Mouse (Mus musculus) MEL (cell line): ENCODE data around the gene Acadm. TPM values are rescaled to one million over a fixed set of nuclear protein-coding genes. Genes with fewer than 3 reads are reported as not detected.

Experiments used
- DNase-seq: peaks from one replicate; pipeline ENCODE4 v3.0.0; 2011; ENCODE audit warnings: low read depth, low spot score
- H3K27ac ChIP-seq: 2 replicates; pipeline ENCODE4 v1.5.1; 2012; ENCODE audit warnings: low read depth, mild to moderate bottlenecking, control low read depth, low read length, moderate library complexity; ENCODE audit not compliant: control insufficient read depth
- H3K27me3 ChIP-seq, 2 experiments: fragments of 150-350 bp in 1 of 2; sonication (generic) in 1 of 2; 2 replicates each; pipeline ENCODE4 v1.6.1; 2012; ENCODE audit warnings: low read length in 2 of 2, mild to moderate bottlenecking in 2 of 2, improper control_type of control experiment in 1 of 2, moderate library complexity in 1 of 2; ENCODE audit not compliant: insufficient read depth in 2 of 2, control insufficient read depth in 1 of 2
- H3K36me3 ChIP-seq, 2 experiments: 2 replicates each; pipeline ENCODE4 v1.6.1; 2012 to 2014; ENCODE audit warnings: low read length in 2 of 2, improper control_type of control experiment in 1 of 2, inconsistent platforms in 1 of 2, mild to moderate bottlenecking in 1 of 2; ENCODE audit not compliant: insufficient read depth in 2 of 2, control insufficient read depth in 1 of 2
- H3K4me1 ChIP-seq, 2 experiments: fragments of 150-350 bp in 1 of 2; sonication (generic) in 1 of 2; 2 replicates each; pipeline ENCODE4 v1.6.1; 2012; ENCODE audit warnings: low read length in 2 of 2, improper control_type of control experiment in 1 of 2, mild to moderate bottlenecking in 1 of 2; ENCODE audit not compliant: insufficient read depth in 2 of 2, control insufficient read depth in 1 of 2
- H3K4me3 ChIP-seq, 2 experiments: fragments of 150-350 bp in 1 of 2; sonication (generic) in 1 of 2; 2 replicates each; pipeline ENCODE4 v1.5.1; 2012; ENCODE audit warnings: low read depth in 2 of 2, low read length in 2 of 2, mild to moderate bottlenecking in 2 of 2, moderate library complexity in 2 of 2, control low read depth in 1 of 2, improper control_type of control experiment in 1 of 2; ENCODE audit not compliant: control insufficient read depth in 1 of 2, insufficient read depth in 1 of 2
- H3K79me2 ChIP-seq: 2 replicates; pipeline ENCODE4 v1.6.1; 2012; ENCODE audit warnings: mild to moderate bottlenecking, low read length, moderate library complexity; ENCODE audit not compliant: control insufficient read depth, poor library complexity, insufficient read depth
- H3K9ac ChIP-seq: 2 replicates; pipeline ENCODE4 v1.6.1; 2012; ENCODE audit warnings: low read depth, mild to moderate bottlenecking, control low read depth, low read length, moderate library complexity; ENCODE audit not compliant: control insufficient read depth, poor library complexity, severe bottlenecking
- H3K9me3 ChIP-seq: fragments of 150-350 bp; sonication (generic); replicated peaks from 2 replicates; pipeline ENCODE4 v1.6.1; 2012; ENCODE audit warnings: mild to moderate bottlenecking, low read length, improper control_type of control experiment, moderate library complexity; ENCODE audit not compliant: insufficient read depth
- BHLHE40 ChIP-seq: IDR thresholded peaks from 2 replicates; pipeline ENCODE4 v1.6.1; 2012; ENCODE audit warnings: low read depth, mild to moderate bottlenecking, inconsistent platforms, low read length, improper control_type of control experiment, borderline replicate concordance
- CHD1 ChIP-seq: IDR thresholded peaks from 2 replicates; pipeline ENCODE4 v1.6.1; 2012; ENCODE audit warnings: low read depth, mild to moderate bottlenecking, inconsistent platforms, low read length, improper control_type of control experiment
- CHD2 ChIP-seq: IDR thresholded peaks from 2 replicates; pipeline ENCODE4 v1.6.1; 2011; ENCODE audit warnings: low read length, improper control_type of control experiment
- E2F4 ChIP-seq: IDR thresholded peaks from 2 replicates; pipeline ENCODE4 v1.6.1; 2011; ENCODE audit warnings: low read depth, low read length, improper control_type of control experiment, borderline replicate concordance
- EP300 ChIP-seq, 2 experiments: IDR thresholded peaks; 2 replicates each; pipeline ENCODE4 v1.6.1; 2011; ENCODE audit warnings: improper control_type of control experiment in 2 of 2, low read length in 2 of 2, low read depth in 1 of 2, mild to moderate bottlenecking in 1 of 2
- ETS1 ChIP-seq: IDR thresholded peaks from 2 replicates; pipeline ENCODE4 v1.6.1; 2012; ENCODE audit warnings: low read depth, mild to moderate bottlenecking, inconsistent platforms, low read length, improper control_type of control experiment, moderate library complexity
- GABPA ChIP-seq: IDR thresholded peaks from 2 replicates; pipeline ENCODE4 v1.6.1; 2012; ENCODE audit warnings: low read depth, mild to moderate bottlenecking, inconsistent platforms, low read length, improper control_type of control experiment, moderate library complexity
- HCFC1 ChIP-seq: IDR thresholded peaks from 2 replicates; pipeline ENCODE4 v1.6.1; 2012; ENCODE audit warnings: low read depth, mild to moderate bottlenecking, inconsistent platforms, low read length, improper control_type of control experiment, moderate library complexity
- JUND ChIP-seq: IDR thresholded peaks from 2 replicates; pipeline ENCODE4 v1.6.1; 2011; ENCODE audit warnings: low read depth, mild to moderate bottlenecking, improper control_type of control experiment, low read length
- KAT2A ChIP-seq: conservative IDR thresholded peaks from 2 replicates; pipeline ENCODE4 v1.6.1; 2012; ENCODE audit warnings: low read depth, low read length, improper control_type of control experiment, inconsistent platforms
- MAFK ChIP-seq: IDR thresholded peaks from 2 replicates; pipeline ENCODE4 v1.6.1; 2011; ENCODE audit warnings: low read depth, mild to moderate bottlenecking, low read length, improper control_type of control experiment, borderline replicate concordance
- MAX ChIP-seq: IDR thresholded peaks from 2 replicates; pipeline ENCODE4 v1.6.1; 2011; ENCODE audit warnings: low read length, improper control_type of control experiment
- MAZ ChIP-seq: IDR thresholded peaks from 2 replicates; pipeline ENCODE4 v1.6.1; 2012; ENCODE audit warnings: low read depth, mild to moderate bottlenecking, inconsistent platforms, low read length, improper control_type of control experiment
- MXI1 ChIP-seq: IDR thresholded peaks from 2 replicates; pipeline ENCODE4 v1.6.1; 2011; ENCODE audit warnings: mild to moderate bottlenecking, low read depth, low read length, improper control_type of control experiment
- MYC ChIP-seq: IDR thresholded peaks from 2 replicates; pipeline ENCODE4 v1.6.1; 2011; ENCODE audit warnings: low read depth, mild to moderate bottlenecking, low read length, improper control_type of control experiment, moderate library complexity
- NELFE ChIP-seq: IDR thresholded peaks from 2 replicates; pipeline ENCODE4 v1.6.1; 2011; ENCODE audit warnings: low read depth, low read length, improper control_type of control experiment
- NRF1 ChIP-seq: IDR thresholded peaks from 2 replicates; pipeline ENCODE4 v1.6.1; 2014; ENCODE audit warnings: low read depth, mild to moderate bottlenecking, inconsistent platforms, low read length, improper control_type of control experiment, moderate library complexity; ENCODE audit not compliant: poor library complexity, insufficient read depth, severe bottlenecking
- POLR2A ChIP-seq, 2 experiments: IDR thresholded peaks; 2 replicates each; pipeline ENCODE4 v1.6.1; 2011 to 2012; ENCODE audit warnings: low read length in 2 of 2, mild to moderate bottlenecking in 2 of 2, control low read depth in 1 of 2, improper control_type of control experiment in 1 of 2, low read depth in 1 of 2, moderate library complexity in 1 of 2; ENCODE audit not compliant: control insufficient read depth in 1 of 2, insufficient read depth in 1 of 2, poor library complexity in 1 of 2
- POLR2AphosphoS2 ChIP-seq: IDR thresholded peaks from 2 replicates; pipeline ENCODE4 v1.6.1; 2011; ENCODE audit warnings: low read length, improper control_type of control experiment
- POLR2AphosphoS5 ChIP-seq: IDR thresholded peaks from 2 replicates; pipeline ENCODE4 v1.6.1; 2012; ENCODE audit warnings: low read depth, borderline replicate concordance, mild to moderate bottlenecking, inconsistent platforms, low read length, moderate library complexity, mixed read lengths
- RAD21 ChIP-seq: IDR thresholded peaks from 2 replicates; pipeline ENCODE4 v1.6.1; 2011; ENCODE audit warnings: mild to moderate bottlenecking, low read depth, low read length, improper control_type of control experiment
- RCOR1 ChIP-seq: IDR thresholded peaks from 2 replicates; pipeline ENCODE4 v1.6.1; 2012; ENCODE audit warnings: low read depth, mild to moderate bottlenecking, inconsistent platforms, low read length, improper control_type of control experiment
- TAL1 ChIP-seq: IDR thresholded peaks from 2 replicates; pipeline ENCODE4 v1.6.1; 2012; ENCODE audit warnings: mild to moderate bottlenecking, inconsistent platforms, low read length, moderate library complexity, mixed read lengths
- USF2 ChIP-seq, 2 experiments: IDR thresholded peaks; 2 replicates each; pipeline ENCODE4 v1.6.1; 2011 to 2012; ENCODE audit warnings: improper control_type of control experiment in 2 of 2, low read length in 2 of 2, borderline replicate concordance in 1 of 2, inconsistent platforms in 1 of 2, low read depth in 1 of 2, mild to moderate bottlenecking in 1 of 2; ENCODE audit not compliant: insufficient read depth in 1 of 2
- ZC3H11A ChIP-seq: IDR thresholded peaks from 2 replicates; pipeline ENCODE4 v1.6.1; 2012; ENCODE audit warnings: low read depth, mild to moderate bottlenecking, inconsistent platforms, low read length, improper control_type of control experiment
- ZKSCAN1 ChIP-seq: IDR thresholded peaks from 2 replicates; pipeline ENCODE4 v1.6.1; 2012; ENCODE audit warnings: low read depth, mild to moderate bottlenecking, inconsistent platforms, low read length, improper control_type of control experiment, moderate library complexity
- ZMIZ1 ChIP-seq: IDR thresholded peaks from 2 replicates; pipeline ENCODE4 v1.6.1; 2012; ENCODE audit warnings: low read depth, mild to moderate bottlenecking, inconsistent platforms, low read length, improper control_type of control experiment, moderate library complexity
- ZNF384 ChIP-seq: IDR thresholded peaks from 2 replicates; pipeline ENCODE4 v1.6.1; 2012; ENCODE audit warnings: low read depth, mild to moderate bottlenecking, inconsistent platforms, low read length, improper control_type of control experiment
- polyA plus RNA-seq, 2 experiments: library from polyadenylated mRNA; stranded (reverse) in 1 of 2; unstranded in 1 of 2; fragments of >175 nt in 1 of 2; fragments of >200 nt in 1 of 2; gene quantifications; 2 replicates each; pipeline versions ENCODE4 v1.2.1 to v1.2.4; 2012; ENCODE audit warnings: low replicate concordance in 2 of 2, low read depth in 1 of 2; ENCODE audit not compliant: insufficient read length in 2 of 2, insufficient read depth in 1 of 2, missing spikeins in 1 of 2
- total RNA-seq: library from RNA; depleted of rRNA; stranded (reverse); fragments of 300-350 nt; gene quantifications from 2 replicates; pipeline ENCODE4 v1.2.3, GENCODE M21; 2012

The Acadm gene
- total and polyA plus RNA-seq, 3 experiments, result 36.7 to 44.3 TPM; not detected in 1

- peaks cover 1 to 9% of the 10 kb centered on the region in 2 experiments; a peak in 2 of 4 replicates for H3K4me1 ChIP-seq
Observed at GRCm38 (mm10) chr3:153940021-153940420, 4.4 kb downstream of the Acadm start.

GRCm38 (mm10) chr3:153937116-153937810 lies 7.2 kb downstream of the Acadm start:
- H3K4me1 ChIP-seq, result peaks cover 0 to under 1% of the 10 kb centered on the region in 2 experiments; a peak in 2 of 4 replicates
- TF ChIP-seq POLR2AphosphoS5 (no peak), BHLHE40 (no peak), MAZ (no peak), NELFE (no peak), MXI1 (no peak), EP300 (IDR thresholded peaks at IDR 0.05; ENCODE audit: low read depth in 1 of 2, low read length in 2 of 2) (no peak), JUND (no peak), USF2 (IDR thresholded peaks at IDR 0.05; ENCODE audit: borderline replicate concordance in 1 of 2, insufficient read depth in 1 of 2, low read depth in 1 of 2, low read length in 2 of 2) (no peak), CHD1 (no peak), ZNF384 (no peak), RAD21 (no peak), E2F4 (no peak), ETS1 (no peak), MYC (no peak), TAL1 (no peak), GABPA (no peak), HCFC1 (no peak)

More at GRCm38 (mm10) chr3:153940021-153940420, 4.4 kb downstream of the Acadm start:
- TF ChIP-seq MAX (no peak), RCOR1 (no peak), POLR2AphosphoS2 (no peak), ZC3H11A (no peak), NELFE (no peak), KAT2A (no peak), MAFK (no peak), BHLHE40 (no peak), POLR2A (IDR thresholded peaks at IDR 0.05; ENCODE audit: control insufficient read depth in 1 of 2, insufficient read depth in 1 of 2, low read depth in 1 of 2, low read length in 2 of 2, poor library complexity in 1 of 2) (no peak), NRF1 (no peak), ZKSCAN1 (no peak), TAL1 (no peak), ETS1 (no peak), ZMIZ1 (no peak), CHD2 (no peak)
- TF ChIP-seq, all 39 proteins: peak for 0
- Histone ChIP-seq H3K27ac (no peak overlapping the region), H3K36me3 (peaks cover 5 to 11% of the 10 kb centered on the region in 2 experiments), H3K79me2 (peaks cover 2% of the 10 kb centered on the region), H3K27me3 (no peaks in the 10 kb centered on the region), H3K4me3 (no peak overlapping the region), H3K9ac (no peak overlapping the region), H3K9me3 (no peaks in the 10 kb centered on the region)
- no peak for DNase-seq

More at GRCm38 (mm10) chr3:153937116-153937810, 7.2 kb downstream of the Acadm start:
- Histone ChIP-seq H3K36me3 (peaks cover 7 to 16% of the 10 kb centered on the region in 2 experiments; a peak in 3 of 4 replicates), H3K4me3 (no peak overlapping the region), H3K27ac (no peak overlapping the region), H3K79me2 (no peaks in the 10 kb centered on the region; the same call in 1 of the 2 replicates), H3K9me3 (no peaks in the 10 kb centered on the region), H3K9ac (no peak overlapping the region), H3K27me3 (no peaks in the 10 kb centered on the region)
- DNase-seq, result no peak
